Mouse (Mus musculus) Patski (cell line): Measurements from ENCODE around the gene C1ql1. TPM values are rescaled to one million over a fixed set of nuclear protein-coding genes. Genes with fewer than 3 reads are reported as not detected.

Experiments used
- ATAC-seq: fragments of 100-300 bp; one replicate; pipeline ENCODE4 v1.8.0; 2021
- CTCF ChIA-PET: fragments of 350-600 bp; sonication (Branson Sonifier 250); formaldehyde crosslinking; loops from one replicate; lab custom pipeline; 2022; ENCODE audit warnings: inconsistent platforms; lab: Charles Lee
- POLR2A ChIA-PET: fragments of 350-600 bp; sonication (Branson Sonifier 250); formaldehyde crosslinking; loops from one replicate; lab custom pipeline; 2022; ENCODE audit warnings: antibody characterized with exemption, inconsistent platforms; lab: Charles Lee
- DNase-seq: peaks from one replicate; pipeline ENCODE4 v3.0.0-alpha.2; 2011; ENCODE audit warnings: low read depth, low spot score
- H3K27me3 ChIP-seq: fragments of 371-371 bp; one replicate; pipeline ENCODE4 v1.5.1; 2021
- CTCF ChIP-seq: fragments of 100-300 bp; IDR thresholded peaks from one replicate; pipeline ENCODE4 v1.5.1; 2021
- in situ Hi-C: fragments of 300-500 bp; cut with MboI; formaldehyde crosslinking; loops from 3 replicates; pipeline ENCODE4 v1.11.1; 2018; ENCODE audit warnings: low pct_unique_long_range_greater_than_20kb, mixed read lengths
- polyA plus RNA-seq: library from polyadenylated mRNA; unstranded; gene quantifications from one replicate; pipeline ENCODE4 v1.2.3, GENCODE M21; 2021

The C1ql1 gene
- polyA plus RNA-seq, 1 experiment from 2014 or later: 19.6 TPM

DNA sequence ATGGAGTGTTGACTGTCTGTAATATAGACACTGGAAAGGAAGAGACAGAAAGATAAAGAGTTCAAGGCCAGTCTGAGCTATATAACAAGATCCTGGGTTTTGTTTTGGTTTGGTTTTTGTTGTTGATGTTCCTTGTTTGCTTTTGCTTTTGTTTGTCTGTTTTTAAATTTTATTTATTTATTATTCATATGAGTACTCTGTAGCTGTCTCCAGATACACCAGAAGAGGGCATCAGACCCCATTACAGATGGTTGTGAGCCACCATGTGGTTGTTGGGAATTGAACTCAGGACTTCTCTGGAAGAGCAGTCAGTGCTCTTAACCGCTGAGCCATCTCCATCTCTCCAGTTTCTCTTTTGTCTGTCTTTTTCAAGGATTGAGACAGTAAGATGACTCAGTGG, 12.4 kb upstream of the C1ql1 start:
- in situ Hi-C loops: no loop called here
- ChIA-PET CTCF (interaction anchor here (1.2 kb wide), 1 partner anchor 9 kb away, joined by 3 read pairs; no protein-coding TSS in a partner anchor), POLR2A (no interaction called here)
- no peak for ATAC-seq
- no peak for DNase-seq
- no peak for TF ChIP-seq CTCF
- no peaks in the 10 kb centered on the region for H3K27me3 ChIP-seq

GRCm38 (mm10) chr11:102958431-102958830, 11.9 kb upstream of the C1ql1 start:
- DNase-seq (peak; percentile 47), ATAC-seq (no peak)
- no peak for TF ChIP-seq CTCF
- H3K27me3 ChIP-seq: no peaks in the 10 kb centered on the region
- ChIA-PET POLR2A (no interaction called here), CTCF (no interaction called here)
- in situ Hi-C loops: no loop called here

- POLR2A ChIA-PET: no interaction called here
- ATAC-seq: no peak
- in situ Hi-C loops: no loop called here
- no peaks in the 10 kb centered on the region for H3K27me3 ChIP-seq
- DNase-seq: no peak
- no peak for TF ChIP-seq CTCF
- CTCF ChIA-PET: no interaction called here
Measured at GRCm38 (mm10) chr11:102957692-102958091, 11.2 kb upstream of the C1ql1 start.

- no peak for ATAC-seq
- in situ Hi-C loops: no loop called here
- ChIA-PET CTCF (no interaction called here), POLR2A (no interaction called here)
- TF ChIP-seq CTCF: no peak
- no peak for DNase-seq
- no peaks in the 10 kb centered on the region for H3K27me3 ChIP-seq
Measured at GRCm38 (mm10) chr11:102956962-102957614, 10.6 kb upstream of the C1ql1 start.

DNA sequence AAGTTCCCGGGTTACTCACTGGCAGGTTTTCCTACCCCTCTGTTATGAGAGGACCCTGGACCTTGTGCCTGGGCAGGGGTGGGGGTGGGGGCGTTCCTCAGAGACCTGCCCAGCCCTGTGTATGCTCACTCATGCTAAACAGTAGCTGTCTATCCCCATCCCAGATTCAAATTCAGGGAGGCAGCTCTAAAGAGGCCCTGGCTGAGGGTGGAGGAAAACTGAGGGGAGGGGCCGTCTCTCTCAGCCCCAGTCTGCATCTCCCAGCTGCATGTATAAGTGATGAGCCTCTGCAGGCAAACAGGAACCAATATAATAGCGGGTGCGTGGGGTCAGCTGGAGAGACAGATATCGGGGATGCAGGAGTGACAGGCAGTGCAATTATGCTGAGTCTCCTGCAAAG, 6.4 kb upstream of the C1ql1 start:
- no peaks in the 10 kb centered on the region for H3K27me3 ChIP-seq

DNA sequence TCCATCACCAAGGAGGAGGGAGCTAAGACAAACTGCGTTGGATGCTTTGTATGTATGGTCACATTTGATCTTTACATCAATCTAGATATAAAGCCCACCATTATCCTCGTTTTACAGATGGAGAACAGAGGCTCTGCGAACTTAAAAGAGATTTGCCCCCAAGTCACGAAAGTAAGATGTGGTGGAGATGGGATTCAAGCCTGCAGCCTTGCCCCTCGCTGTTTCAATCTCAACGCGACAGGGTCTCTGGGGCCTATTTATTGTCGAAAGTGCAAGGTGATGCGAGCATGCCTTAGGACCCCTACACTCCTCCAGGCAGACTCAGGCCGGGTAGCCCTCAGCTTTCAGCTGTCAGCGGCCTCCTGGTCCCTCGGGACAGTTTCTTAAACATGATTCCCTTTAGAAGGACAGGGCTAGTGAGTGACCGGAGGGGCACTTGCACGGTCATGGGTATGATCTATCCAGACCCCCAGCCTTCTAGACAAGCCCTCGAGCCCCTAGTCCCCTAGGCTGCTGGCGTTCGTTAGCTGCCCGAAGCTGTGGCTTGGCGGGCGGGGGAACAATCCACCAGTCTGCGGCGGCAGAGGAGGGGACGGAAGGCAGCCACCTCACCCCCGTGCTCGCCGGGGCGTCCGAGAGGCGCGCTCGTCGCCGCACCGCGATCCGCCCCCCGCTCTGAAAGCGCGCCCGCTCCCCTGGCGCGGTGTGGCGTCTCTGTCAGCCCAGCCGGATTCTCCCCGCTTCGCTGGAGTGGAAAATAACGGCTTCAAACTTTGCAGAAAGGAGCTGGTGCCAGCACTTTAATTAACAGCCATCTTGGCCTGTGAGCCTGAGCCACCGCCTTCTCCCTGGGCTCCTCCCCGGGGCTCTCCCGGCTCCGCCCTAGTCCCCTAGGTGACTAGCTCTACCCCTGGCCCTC, 1.8 kb upstream of the C1ql1 start:
- no peaks in the 10 kb centered on the region for H3K27me3 ChIP-seq
- peak; percentile 40 for ATAC-seq
- CTCF ChIA-PET: interaction anchor here (0.9 kb wide), 1 partner anchor 30 kb away, joined by 4 read pairs; no protein-coding TSS in a partner anchor
- peak; percentile 72 for DNase-seq
- in situ Hi-C loops: no loop called here
- TF ChIP-seq CTCF: no peak
- POLR2A ChIA-PET: no interaction called here

More for the DNA sequence above, 6.4 kb upstream of the C1ql1 start:
- TF ChIP-seq CTCF: no peak
- ChIA-PET CTCF (interaction anchor here (1.0 kb wide), 1 partner anchor 10 kb away, joined by 3 read pairs; no protein-coding TSS in a partner anchor), POLR2A (no interaction called here)
- ATAC-seq (no peak), DNase-seq (no peak)
- in situ Hi-C loops: no loop called here

- TF ChIP-seq CTCF: no peak
- no peak for ATAC-seq
- DNase-seq: no peak
- ChIA-PET POLR2A (no interaction called here), CTCF (interaction anchor here (0.9 to 1.8 kb wide), 2 partner anchors 23 to 29 kb away, joined by 4 to 5 read pairs; no protein-coding TSS in a partner anchor)
- in situ Hi-C loops: no loop called here
- H3K27me3 ChIP-seq: no peaks in the 10 kb centered on the region
Measured at GRCm38 (mm10) chr11:102946992-102947343, 480 bp upstream of the C1ql1 start.

- ATAC-seq (peak; percentile 10), DNase-seq (no peak)
- ChIA-PET CTCF (interaction anchor here (1.2 to 1.8 kb wide), 3 partner anchors 10 to 47 kb away, joined by 3 to 5 read pairs (median 5); no protein-coding TSS in a partner anchor), POLR2A (interaction anchor here (0.6 to 1.1 kb wide), 3 partner anchors 41 to 392 kb away, joined by 3 to 8 read pairs (median 4); no protein-coding TSS in a partner anchor)
- no peak for TF ChIP-seq CTCF
- H3K27me3 ChIP-seq: no peaks in the 10 kb centered on the region
- in situ Hi-C loops: no loop called here
Measured at GRCm38 (mm10) chr11:102945306-102946264, 903 bp downstream of the C1ql1 start.

DNA sequence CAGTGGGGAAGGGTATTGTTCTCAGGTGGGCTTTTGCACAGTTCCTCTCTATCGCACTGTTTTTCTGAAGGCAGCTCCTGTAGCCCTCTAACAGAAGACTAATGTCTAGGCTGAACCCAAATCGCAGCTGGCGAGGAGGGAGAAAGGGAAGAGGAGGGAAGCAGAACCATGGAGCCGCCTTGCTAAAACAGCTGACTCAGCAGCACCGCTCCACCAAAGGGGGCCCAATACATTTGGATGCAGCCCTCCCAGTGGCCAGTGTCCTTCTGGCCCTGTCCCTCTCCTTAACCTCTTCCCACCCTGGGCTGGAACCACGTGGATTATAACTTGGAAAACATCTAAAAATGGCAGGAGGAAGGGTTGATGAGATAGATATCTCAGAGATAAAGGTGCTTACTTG, 5.3 kb downstream of the C1ql1 start:
- ChIA-PET POLR2A (no interaction called here), CTCF (interaction anchor here (1.4 kb wide), 1 partner anchor 41 kb away, joined by 4 read pairs; the partner anchor contains the start of gene Gfap)
- no peak for DNase-seq
- no peak for TF ChIP-seq CTCF
- no peaks in the 10 kb centered on the region for H3K27me3 ChIP-seq
- no peak for ATAC-seq
- in situ Hi-C loops: no loop called here
